Mouse (Mus musculus): ENCODE data around the gene Sdccag8.

DNA sequence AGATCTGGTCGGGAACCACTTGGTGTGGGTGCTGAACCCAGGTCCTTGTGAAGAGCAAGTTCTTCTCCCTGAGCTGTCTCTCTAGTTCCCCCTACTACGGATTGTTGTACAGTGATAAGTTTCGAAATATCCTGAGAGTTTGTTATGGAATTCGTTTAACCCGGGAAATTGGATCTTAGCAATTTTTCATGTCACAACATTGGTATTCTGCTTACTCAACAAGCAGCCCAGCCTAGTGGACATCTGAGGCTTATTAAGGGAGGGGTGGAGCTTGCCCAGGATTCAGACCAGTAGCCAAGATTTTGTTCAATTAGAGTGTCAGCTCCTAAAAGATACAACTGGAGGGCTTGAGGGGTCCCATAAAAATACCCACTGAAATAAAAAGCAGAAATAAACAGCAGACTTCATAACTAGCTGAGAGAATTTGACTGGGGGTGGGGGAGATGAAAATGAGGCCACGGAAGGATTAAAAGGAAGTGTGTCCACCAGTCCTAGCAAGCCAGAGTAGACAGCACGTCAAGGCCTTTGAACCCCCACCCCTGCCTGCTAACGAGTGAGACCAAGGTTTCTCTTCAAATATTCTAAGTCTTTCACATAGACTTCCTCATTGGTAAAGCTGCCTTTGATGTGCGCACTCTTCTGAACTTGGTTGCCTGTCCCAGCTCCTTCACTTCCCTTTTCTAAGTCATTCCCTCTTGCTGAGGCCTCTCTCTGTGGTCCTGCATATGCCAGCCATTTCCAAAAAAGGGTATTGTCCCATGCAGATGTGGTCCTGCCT, 38.5 kb downstream of the Sdccag8 start:
- no peak for TF ChIP-seq CTCF (IDR thresholded peaks at IDR 0.05; ENCODE audit: insufficient read depth, low read length)
- TF ChIP-seq POLR2A (IDR thresholded peaks at IDR 0.05; ENCODE audit: borderline replicate concordance, extremely low read depth, low read depth, low read length) = no peak
